Mouse (Mus musculus): Measurements from ENCODE around the gene Ccdc171. TPM values are rescaled to one million over a fixed set of nuclear protein-coding genes. Genes with fewer than 3 reads are reported as not detected.
"Not testable (repeated sequence)": the region's sequence is repeated elsewhere in the genome, so short reads cannot be mapped to it uniquely, and the experiment has no call there.

Gene Ccdc171
- total RNA-seq, 2 experiments from 2014 or later, result 3.3 to 3.8 TPM

DNA sequence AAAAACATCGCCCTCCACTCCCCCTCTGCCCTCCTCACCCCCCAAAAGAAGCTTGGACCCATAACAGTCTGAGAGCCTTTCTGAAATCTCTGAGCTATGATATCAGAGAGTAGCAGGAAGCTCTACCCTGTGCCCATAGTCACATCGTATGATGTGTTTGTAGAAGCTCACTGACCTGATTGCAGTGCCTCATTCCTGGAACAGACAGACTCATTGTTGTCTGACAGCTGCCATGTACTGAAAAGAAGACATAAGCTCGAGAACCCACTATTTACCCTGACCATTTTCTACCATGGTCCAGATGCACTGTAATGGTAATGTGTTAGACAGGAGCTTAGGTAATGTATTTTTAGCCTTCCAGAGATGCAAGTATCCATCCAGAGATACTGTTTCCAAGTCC lies 85.8 kb downstream of the Ccdc171 start:
- intact Hi-C loops (cut with DNase I), result no loop called here
- DNase-seq (ENCODE audit: low spot score in 2 of 2), result no peak

DNA sequence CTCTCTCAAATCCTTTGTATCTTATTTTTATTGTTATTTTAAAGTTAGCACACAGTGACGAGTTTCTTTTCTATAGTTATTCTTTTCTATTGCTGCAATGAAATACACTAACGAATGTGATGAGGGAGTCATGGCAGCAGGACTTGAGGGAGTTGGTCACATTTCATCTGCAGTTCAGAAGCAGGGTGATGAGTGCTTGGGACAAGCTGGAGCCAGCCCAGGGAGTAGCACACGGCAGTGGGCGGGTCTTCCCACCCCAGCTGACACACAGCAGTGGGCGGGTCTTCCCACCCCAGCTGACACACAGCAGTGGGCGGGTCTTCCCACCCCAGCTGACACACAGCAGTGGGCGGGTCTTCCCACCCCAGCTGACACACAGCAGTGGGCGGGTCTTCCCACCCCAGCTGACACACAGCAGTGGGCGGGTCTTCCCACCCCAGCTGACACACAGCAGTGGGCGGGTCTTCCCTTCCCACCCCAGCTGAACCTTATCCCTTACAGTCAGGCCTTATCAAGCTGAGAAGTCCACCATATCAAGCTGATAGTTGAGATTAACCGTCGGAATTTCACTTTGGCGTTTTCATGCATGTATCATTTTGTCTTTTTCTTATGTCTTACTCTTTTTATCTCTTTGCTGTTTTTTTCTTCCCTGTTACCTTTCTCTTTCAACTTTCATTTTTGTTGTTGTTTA lies 97.8 kb downstream of the Ccdc171 start:
- DNase-seq (ENCODE audit: low spot score in 2 of 2); intact Hi-C loops (cut with DNase I): not testable (repeated sequence)

DNA sequence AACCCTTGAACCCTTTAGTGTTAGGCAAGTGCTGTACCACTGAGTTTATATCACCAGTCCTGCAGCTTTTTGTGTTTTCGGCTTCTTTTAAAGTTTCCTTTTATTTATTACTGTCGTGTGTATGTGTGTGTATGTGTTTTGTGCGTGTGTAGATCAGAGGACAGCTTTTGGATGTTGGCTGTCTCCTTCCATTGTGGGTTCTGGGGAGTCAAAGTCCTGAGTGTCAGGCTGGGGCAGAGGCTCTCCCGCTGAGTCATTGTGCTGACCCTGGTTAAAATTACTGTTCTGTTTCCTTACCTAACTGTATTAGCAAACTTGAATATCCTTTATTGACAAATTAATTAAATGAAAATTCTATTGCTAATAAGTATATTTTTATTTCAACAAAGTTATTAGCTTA lies 98.4 kb downstream of the Ccdc171 start:
- DNase-seq (ENCODE audit: low spot score in 2 of 2), result no peak
- intact Hi-C loops (cut with DNase I), result no loop called here

DNA sequence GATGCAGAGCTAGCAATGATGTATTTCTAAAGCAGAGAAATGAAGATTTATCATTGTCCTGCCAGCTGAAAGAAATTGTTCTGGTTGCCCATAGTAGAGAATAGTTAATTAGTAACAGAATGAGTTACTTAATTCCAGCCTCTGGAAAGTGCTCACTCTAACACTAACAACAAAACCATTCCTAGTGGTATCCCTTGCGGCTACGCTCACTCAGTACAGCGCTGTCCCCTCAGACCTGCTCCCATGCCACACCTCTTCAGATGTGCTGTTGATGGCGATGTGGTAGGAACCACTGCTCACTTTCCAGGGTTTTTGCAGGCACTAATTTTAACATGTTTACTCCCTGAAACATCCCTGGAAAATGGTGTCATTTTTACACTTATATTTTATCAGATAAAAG lies 126.1 kb downstream of the Ccdc171 start:
- DNase-seq (ENCODE audit: low spot score in 2 of 2), result no peak
- intact Hi-C loops (cut with DNase I), result no loop called here

DNA sequence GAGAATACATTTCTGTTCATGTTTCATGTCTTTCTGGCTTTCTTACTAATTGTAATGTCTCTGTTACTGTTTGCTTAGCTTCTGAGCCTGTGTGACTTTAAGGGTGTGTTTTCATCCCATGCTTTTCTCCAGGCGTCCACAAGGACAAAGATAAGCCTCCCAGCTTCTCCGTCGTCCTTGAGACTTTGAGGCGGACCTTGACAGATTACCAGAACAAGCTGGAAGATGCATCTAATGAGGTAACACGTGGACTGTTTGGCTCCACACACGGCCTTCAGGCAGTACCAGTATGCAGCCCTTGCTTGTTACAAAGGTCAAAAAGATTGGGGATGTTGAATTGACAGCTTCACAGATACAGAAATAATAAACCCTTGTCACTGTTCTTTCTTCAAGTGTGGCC lies 130.1 kb downstream of the Ccdc171 start:
- DNase-seq (ENCODE audit: low spot score in 2 of 2), result no peak
- intact Hi-C loops (cut with DNase I), result no loop called here

DNA sequence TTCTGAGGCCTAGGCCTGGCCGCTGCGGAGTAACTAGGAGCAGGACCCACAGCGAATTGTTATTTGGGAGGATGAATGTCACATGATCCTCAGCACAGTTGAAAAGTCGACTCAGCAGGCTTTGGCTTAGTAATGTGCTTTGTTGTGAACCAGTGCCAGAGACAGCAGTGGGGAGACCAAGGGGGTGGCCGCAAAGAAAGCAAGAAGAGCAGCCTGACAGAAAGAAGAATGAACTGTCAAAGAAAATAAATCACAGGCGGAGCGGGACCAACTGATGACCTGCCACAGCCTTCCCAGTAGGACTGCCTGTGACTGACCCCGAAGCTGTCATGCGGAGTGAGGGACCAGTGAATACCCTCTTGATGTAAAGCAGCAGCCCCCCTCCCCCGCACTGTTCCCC lies 131.2 kb downstream of the Ccdc171 start:
- DNase-seq (ENCODE audit: low spot score in 2 of 2), result peak in 1 of 2 experiments; percentile 12
- intact Hi-C loops (cut with DNase I), result no loop called here

DNA sequence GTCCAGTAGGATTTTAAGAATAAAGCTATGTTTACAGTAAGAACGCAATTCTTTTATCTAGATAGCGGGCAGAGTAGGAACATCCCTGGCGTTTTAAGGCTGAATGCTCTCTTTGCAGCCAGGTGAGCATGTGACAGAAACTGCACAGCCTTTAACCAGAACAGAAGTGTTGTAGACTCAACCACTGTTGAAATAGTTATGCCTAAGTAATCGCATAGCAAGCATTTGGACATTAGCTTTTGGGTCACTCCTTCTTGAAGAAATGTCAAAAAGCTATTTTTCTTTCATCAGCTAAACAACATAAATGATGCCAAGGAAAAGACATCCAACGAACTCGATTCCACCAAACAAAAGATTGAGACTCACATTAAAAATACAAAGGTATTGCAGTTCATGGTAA lies 131.7 kb downstream of the Ccdc171 start:
- DNase-seq (ENCODE audit: low spot score in 2 of 2), result no peak
- intact Hi-C loops (cut with DNase I), result no loop called here

DNA sequence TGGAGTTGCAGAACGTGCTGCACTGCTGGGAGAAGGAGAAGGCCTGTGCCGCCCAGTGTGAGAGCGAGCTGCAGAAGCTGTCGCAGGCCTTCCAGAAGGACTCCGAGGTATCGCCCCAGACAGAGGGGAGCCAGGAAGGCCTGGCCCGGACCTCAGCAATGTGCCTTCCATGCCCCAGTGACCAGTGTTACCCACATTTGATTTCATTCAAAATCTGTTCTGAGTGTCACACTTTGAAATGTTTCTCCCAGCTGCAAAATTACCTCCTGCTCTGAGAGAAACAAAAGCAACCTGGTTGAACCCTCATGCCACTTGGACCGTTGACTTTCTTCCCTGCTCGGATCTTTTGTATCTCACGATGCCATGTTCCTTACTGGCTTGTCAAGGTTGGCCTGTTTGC lies 133.1 kb downstream of the Ccdc171 start:
- DNase-seq (ENCODE audit: low spot score in 2 of 2), result no peak
- intact Hi-C loops (cut with DNase I), result no loop called here

DNA sequence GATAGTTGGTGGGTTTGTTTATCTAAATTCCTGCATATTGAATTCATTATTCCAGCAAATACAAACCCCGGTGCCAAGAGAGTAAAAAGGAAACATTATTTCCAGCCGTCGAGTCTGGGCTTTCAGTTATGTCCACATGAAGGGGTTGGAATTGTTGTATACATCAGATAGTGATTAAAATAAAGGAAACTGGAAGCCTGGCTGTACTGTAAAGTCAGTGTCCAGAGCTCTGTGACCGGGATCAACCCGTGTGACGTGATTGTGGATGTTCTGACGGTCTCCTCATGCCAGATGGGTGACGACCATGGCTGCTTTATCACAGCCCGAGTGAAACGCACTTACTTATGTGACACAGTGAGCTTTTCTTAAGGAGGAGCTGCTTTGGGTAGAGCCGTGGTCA lies 134.1 kb downstream of the Ccdc171 start:
- DNase-seq (ENCODE audit: low spot score in 2 of 2), result no peak
- intact Hi-C loops (cut with DNase I), result no loop called here

DNA sequence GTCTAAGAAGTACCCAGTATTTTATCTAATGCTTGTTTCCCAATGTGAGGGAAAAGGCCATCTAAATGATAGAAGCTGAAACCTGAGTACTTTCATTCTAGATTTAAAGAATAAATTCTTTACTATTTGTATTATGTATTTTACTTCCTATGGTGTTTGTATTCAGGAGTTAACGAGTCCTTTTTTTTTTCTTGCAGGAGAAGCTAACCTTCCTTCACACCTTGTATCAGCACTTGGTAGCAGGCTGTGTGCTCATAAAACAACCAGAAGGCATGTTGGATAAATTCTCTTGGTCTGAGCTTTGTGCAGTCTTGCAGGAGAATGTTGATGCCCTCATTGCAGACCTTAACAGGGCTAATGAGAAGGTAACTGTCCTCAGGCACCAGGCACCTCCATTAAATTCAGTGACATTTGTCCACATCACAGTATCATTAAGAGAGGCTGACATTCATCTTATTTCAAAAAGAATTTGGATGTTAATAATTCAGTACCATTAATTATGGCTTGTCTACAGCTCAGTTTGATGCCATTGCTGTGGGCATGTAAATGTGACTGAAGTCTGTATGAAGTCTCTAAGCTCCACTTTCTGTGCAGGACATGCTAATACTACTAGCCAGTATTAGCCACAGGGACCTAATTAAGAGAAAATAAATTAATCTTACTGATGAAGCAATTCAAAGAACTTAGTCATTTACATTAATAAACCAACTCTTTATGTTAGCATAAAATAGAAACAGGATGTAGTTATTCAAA lies 136.3 kb downstream of the Ccdc171 start:
- intact Hi-C loops (cut with DNase I), result no loop called here
- no peak for DNase-seq (ENCODE audit: low spot score in 2 of 2)

DNA sequence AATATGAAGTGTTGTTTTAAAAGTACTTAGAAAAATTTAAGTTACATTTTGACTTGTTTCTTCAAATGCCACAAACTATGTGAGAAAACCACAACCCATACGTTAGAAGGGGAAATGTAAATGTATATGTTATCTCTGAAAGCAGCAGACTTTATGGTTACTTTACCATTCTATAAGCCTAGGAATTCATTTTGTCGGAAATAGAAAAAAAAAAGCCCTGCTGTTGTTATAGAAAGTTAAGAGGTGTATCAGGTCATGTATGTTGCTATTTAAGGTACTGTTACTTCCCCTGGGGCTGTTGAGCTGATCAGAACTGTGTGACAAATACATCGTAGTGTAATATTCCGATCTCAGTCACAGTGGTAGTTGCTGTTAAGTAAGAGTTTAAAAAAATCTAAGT lies 137.0 kb downstream of the Ccdc171 start:
- intact Hi-C loops (cut with DNase I), result no loop called here
- DNase-seq (ENCODE audit: low spot score in 2 of 2), result no peak

DNA sequence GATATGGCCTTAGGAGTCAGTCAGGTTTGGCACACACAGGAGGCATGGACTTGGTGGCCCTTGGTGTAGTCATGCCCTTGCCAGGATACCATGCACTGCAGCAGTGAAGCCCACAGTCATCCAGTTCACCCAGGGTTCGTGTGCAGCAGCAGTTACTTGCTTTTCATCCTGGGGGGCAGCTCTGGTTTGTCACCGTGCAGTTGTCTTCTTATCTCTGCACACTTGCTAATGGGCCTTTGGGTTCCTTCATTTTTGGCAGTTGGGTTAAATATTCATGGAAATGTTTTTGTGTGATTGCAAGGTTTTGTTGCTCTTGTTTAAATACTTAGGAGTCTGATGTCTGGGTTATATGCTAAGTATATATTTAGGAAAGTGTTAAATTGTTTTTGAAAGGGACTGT lies 144.2 kb downstream of the Ccdc171 start:
- no peak for DNase-seq (ENCODE audit: low spot score in 2 of 2)
- intact Hi-C loops (cut with DNase I), result no loop called here

DNA sequence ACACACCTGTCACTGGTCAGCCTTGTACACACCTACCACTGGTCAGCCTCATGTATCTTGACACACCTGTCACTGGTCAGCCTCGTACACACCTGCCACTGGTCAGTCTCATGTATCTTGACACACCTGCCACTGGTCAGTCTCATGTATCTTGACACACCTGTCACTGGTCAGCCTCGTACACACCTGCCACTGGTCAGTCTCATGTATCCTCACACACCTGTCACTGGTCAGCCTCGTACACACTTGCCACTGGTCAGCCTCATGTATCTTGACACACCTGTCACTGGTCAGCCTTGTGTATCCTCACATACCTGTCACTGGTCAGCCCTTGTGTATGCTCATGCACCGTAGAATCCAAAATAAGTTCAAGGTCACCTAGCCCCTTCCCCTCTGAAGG lies 150.0 kb downstream of the Ccdc171 start:
- DNase-seq (ENCODE audit: low spot score in 2 of 2); intact Hi-C loops (cut with DNase I): not testable (repeated sequence)

DNA sequence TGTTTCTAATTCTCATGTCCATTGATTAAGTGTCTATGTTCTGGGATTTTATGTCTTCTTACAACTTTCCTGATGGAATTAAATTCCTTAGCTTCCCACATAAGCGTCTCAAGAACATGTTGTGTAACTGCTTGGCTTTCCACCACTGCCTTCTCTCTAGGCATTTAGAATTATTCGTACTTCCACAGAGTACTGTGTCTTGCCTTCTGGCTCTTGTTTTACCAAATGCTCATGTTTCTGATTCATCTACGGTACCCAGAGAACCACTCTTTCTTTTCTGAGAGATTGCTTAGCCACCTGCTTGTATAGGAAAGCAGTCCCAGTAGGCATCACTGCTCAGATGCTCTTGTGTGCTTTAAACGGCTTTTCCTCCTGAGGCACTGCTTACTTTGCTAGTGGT lies 151.1 kb downstream of the Ccdc171 start:
- intact Hi-C loops (cut with DNase I), result no loop called here

DNA sequence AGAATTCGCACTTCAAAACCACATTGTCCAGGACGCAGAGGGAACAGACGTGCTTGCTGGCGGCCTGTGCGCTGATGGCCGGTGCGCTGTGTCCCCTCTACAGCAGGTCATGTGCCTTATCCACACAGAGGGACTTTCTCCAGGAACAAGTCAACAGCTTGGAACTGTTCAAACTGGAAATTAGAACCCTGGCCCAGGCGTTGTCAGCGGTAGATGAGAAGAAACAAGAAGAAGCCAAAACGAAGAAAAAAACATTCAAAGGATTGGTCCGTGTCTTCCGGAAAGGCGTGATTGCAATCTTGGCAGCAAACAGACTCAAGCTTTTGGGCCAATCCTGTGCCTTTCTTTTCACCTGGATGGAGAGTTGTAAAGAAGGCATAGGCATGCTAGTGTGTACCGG lies 155.7 kb downstream of the Ccdc171 start:
- intact Hi-C loops (cut with DNase I), result no loop called here
- DNase-seq (ENCODE audit: low spot score in 2 of 2), result no peak

More for the DNA sequence above, 151.1 kb downstream of the Ccdc171 start:
- DNase-seq (ENCODE audit: low spot score in 2 of 2), result peak in 1 of 2 experiments; percentile 58

DNA sequence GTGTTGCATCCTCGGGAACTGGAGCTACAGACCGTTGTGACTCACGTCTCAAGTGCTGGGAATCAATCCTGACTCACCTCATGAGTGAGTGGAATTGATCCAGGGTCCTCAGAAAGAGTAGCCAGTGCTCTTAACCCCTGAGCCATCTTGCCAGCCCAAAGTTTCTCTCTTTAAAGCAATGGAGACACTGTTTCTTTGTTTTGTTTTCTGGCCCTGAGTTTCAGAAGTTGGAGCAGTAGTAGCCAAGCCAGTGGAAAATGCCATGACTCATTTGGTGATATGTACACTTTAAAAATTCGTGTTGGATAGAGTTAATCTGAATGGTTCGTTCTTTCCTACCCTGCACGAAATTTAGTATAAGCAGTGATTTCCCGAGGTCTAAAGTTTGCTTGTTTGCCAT lies 157.5 kb downstream of the Ccdc171 start:
- intact Hi-C loops (cut with DNase I), result no loop called here
- DNase-seq (ENCODE audit: low spot score in 2 of 2), result no peak

DNA sequence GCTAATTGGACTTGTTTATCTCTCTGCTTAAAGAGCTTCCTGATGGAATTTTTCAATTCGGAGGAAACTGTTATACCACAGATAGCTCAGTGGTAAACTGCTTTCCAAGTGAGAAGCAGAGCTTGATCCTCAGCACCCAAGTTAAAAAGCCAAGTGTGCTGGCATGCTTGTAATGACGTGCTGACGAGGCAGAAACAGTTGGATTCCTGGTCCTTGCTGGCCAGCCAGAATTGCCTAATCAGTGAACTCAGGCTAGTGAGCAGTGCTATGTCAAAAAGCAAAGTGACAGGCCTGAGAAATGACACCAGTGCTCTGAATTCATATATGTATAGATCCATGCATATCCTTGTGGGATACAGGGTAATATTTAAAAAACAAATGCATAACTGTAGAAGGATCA lies 174.8 kb downstream of the Ccdc171 start:
- DNase-seq (ENCODE audit: low spot score in 2 of 2), result no peak
- intact Hi-C loops (cut with DNase I), result no loop called here

DNA sequence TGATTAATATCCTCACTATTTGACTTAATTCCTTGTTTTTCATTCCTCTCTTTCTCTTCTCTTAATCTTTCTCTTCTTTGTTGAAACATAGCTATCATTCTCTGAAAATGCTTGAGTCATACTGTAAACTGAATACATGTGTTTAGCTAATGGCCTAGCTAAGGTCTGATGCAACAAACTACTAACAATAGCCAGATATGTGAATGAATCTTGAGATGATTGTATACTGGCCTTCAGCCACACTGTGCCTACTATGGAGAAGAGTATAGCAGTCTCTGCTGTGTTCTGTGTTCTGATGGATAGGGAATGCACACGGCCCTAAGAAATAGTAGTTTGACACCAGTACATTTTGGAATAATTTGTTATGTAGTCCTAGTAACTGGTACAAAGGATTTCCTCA lies 191.7 kb downstream of the Ccdc171 start:
- intact Hi-C loops (cut with DNase I), result no loop called here
- DNase-seq (ENCODE audit: low spot score in 2 of 2), result no peak

DNA sequence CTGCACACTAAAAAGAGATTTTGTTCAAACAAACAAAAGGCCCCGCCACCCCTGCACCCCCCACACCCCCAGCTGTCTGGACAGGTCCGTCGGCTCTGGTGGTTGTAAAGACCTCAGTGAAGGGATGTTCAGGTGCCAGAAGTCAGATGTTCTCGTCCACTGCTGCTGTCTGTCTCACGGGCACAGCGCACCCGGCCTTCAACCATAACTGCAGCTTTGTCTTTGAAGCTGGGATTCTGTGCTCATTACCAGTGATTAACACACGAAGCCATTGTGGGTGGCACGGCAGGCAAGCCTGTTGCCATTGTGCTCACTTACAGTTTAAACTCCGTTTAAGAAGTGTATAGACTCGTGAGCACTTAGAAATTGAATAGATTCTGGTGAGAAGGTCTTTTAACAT lies 194.5 kb downstream of the Ccdc171 start:
- intact Hi-C loops (cut with DNase I), result no loop called here
- DNase-seq (ENCODE audit: low spot score in 2 of 2), result no peak

DNA sequence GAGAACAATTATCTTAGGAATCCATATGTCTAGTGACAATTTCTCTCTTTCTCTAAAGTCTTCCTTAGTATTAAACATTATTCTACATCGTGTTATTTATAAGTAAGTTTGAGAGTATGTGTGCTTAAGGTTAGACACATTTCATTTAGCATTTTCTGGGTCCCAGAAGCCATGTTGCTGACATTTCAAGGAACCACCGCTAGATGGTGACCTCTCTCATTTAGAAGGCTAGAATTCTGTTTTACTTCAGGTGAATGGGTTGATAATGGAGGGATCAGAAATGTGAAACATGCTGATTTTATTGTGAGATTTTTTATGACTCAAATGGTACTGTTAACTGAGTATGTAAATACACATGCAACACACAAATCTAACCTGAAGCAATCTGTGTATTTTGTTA lies 199.8 kb downstream of the Ccdc171 start:
- intact Hi-C loops (cut with DNase I), result no loop called here
- DNase-seq (ENCODE audit: low spot score in 2 of 2), result peak; percentile 4 to 17

DNA sequence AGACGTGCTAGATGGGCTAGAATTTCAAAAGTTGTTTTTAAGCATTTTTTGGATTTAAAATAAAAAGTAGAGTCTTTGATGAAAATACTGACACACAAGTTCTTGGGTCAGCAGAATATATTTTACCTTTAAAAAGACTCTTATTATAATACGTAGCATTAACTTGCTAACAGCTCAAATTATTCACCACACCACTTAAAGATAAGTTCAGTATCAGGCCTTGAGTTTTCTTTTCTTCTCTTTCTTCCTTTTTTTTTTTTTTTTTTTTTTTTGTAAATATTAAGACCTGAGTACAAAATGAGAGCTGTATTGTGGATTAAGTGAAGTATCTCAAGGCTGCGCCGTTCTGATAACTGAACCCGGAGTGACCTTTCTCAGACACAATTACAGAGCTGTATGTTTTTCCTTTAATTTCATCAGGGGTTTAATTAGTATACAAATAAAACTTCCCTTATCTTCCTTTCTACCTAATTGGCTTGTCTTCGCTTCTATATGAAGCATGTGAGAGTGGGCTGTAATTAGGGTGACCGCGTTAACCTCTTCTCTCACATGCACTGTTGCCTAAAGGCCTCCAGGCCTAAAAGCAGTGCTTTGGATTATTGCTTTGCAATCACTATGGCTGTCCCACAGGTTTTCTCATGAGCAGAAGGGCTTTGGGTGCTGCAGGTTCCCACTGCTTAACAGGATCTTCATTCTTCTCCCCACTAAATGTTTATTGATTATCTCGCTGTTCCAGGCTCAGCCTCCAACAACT lies 214.0 kb downstream of the Ccdc171 start:
- intact Hi-C loops (cut with DNase I), result no loop called here
- no peak for DNase-seq (ENCODE audit: low spot score in 2 of 2)

Data from left cerebral cortex, postnatal 25 days (tissue).